Mouse (Mus musculus) G1E (cell line): ENCODE measurements around the gene Tbck. TPM values are rescaled to one million over a fixed set of nuclear protein-coding genes. Genes with fewer than 3 reads are reported as not detected.

ENCODE experiments used
- ATAC-seq: 2 replicates; pipeline ENCODE4 v1.8.0; 2016; ENCODE audit warnings: mild to moderate bottlenecking; ENCODE audit not compliant: insufficient number of reproducible peaks, poor library complexity, low FRiP score, severe bottlenecking; ENCODE audit errors: extremely low read depth
- DNase-seq: peaks from one replicate; pipeline ENCODE4 v3.0.0; 2012; ENCODE audit warnings: low spot score
- H3K27me3 ChIP-seq: 2 replicates; pipeline ENCODE4 v1.6.1; 2012; ENCODE audit warnings: mild to moderate bottlenecking, low read length, inconsistent platforms; ENCODE audit not compliant: insufficient read depth
- H3K36me3 ChIP-seq: replicated peaks from 2 replicates; pipeline ENCODE3; 2012; ENCODE audit warnings: mild to moderate bottlenecking, inconsistent platforms
- H3K4me1 ChIP-seq: 2 replicates; pipeline ENCODE4 v1.6.1; 2012; ENCODE audit warnings: low read depth, low read length, inconsistent platforms, mixed read lengths; ENCODE audit not compliant: insufficient read depth
- H3K4me3 ChIP-seq: 2 replicates; pipeline ENCODE4 v1.5.1; 2012; ENCODE audit warnings: low read depth, mild to moderate bottlenecking, inconsistent platforms, low read length, moderate library complexity, mixed read lengths
- H3K9me3 ChIP-seq: replicated peaks from 2 replicates; pipeline ENCODE4 v1.6.1; 2012; ENCODE audit warnings: inconsistent platforms
- CTCF ChIP-seq: IDR thresholded peaks from 2 replicates; pipeline ENCODE4 v1.5.1; 2012; ENCODE audit warnings: low read depth, low read length, inconsistent platforms, mixed read lengths
- GATA1 ChIP-seq: IDR thresholded peaks from 2 replicates; pipeline ENCODE4 v1.6.1; 2012; ENCODE audit warnings: borderline replicate concordance, low read length, inconsistent platforms, mixed read lengths
- GATA2 ChIP-seq: IDR thresholded peaks from 2 replicates; pipeline ENCODE4 v1.6.1; 2012; ENCODE audit warnings: low read depth, low read length, inconsistent platforms, borderline replicate concordance
- POLR2AphosphoS5 ChIP-seq: IDR thresholded peaks from 2 replicates; pipeline ENCODE4 v1.6.1; 2012; ENCODE audit warnings: low read depth, low read length, inconsistent platforms; ENCODE audit not compliant: insufficient replicate concordance
- TAL1 ChIP-seq: conservative IDR thresholded peaks from 2 replicates; pipeline ENCODE4 v1.6.1; 2012; ENCODE audit warnings: low read depth, low read length, inconsistent platforms, mixed read lengths
- polyA plus RNA-seq: library from polyadenylated mRNA; stranded (reverse); fragments of >175 nt; gene quantifications from 2 replicates; pipeline ENCODE4 v1.2.3, GENCODE M21; 2012
- total RNA-seq, 2 experiments: library from RNA; stranded (forward) in 1 of 2; stranded (reverse) in 1 of 2; fragments of 200-1000 nt in 1 of 2; fragments of >200 nt in 1 of 2; fragmentation: Nextera tagmentation in 1 of 2; gene quantifications; 2 replicates each; pipeline ENCODE4 v1.2.3; 2014 to 2017

Tbck gene
- total and polyA plus RNA-seq, 3 experiments = 3.3 to 33.2 (median 22.9) TPM

GRCm38 (mm10) chr3:132858849-132859248 is 174.9 kb downstream of the Tbck start:
- TF ChIP-seq GATA1 = no peak
- no peak for ATAC-seq
- Histone ChIP-seq H3K4me3 (no peak overlapping the region), H3K9me3 (no peaks in the 10 kb centered on the region), H3K27me3 (peaks cover 33% of the 10 kb centered on the region; the same call in 1 of the 2 replicates), H3K36me3 (no peaks in the 10 kb centered on the region), H3K4me1 (0 out of 2 replicates have a peak, but pooled peaks cover 3% of the 10 kb centered on the region)
- DNase-seq = no peak

- TF ChIP-seq GATA2 (no peak), GATA1 (no peak), CTCF (no peak), TAL1 (no peak), POLR2AphosphoS5 (no peak)
- no peak overlapping the region for H3K4me3 ChIP-seq
- 0 out of 2 replicates have a peak, but pooled peaks cover 3% of the 10 kb centered on the region for H3K4me1 ChIP-seq
- ATAC-seq = no peak
- H3K36me3 ChIP-seq = no peaks in the 10 kb centered on the region
- no peaks in the 10 kb centered on the region for H3K9me3 ChIP-seq
- no peak for DNase-seq
- peaks cover 30% of the 10 kb centered on the region; the same call in 1 of the 2 replicates for H3K27me3 ChIP-seq
These were observed 175.6 kb downstream of the Tbck start for GRCm38 (mm10) chr3:132859573-132859972.

GRCm38 (mm10) chr3:132860796-132861195 is 176.9 kb downstream of the Tbck start:
- no peak for DNase-seq
- no peak for TF ChIP-seq POLR2AphosphoS5
- no peak for TF ChIP-seq GATA2
- ATAC-seq = no peak

GRCm38 (mm10) chr3:132863843-132864242 is 179.9 kb downstream of the Tbck start:
- H3K4me3 ChIP-seq = no peak overlapping the region
- H3K36me3 ChIP-seq = no peaks in the 10 kb centered on the region
- no peaks in the 10 kb centered on the region for H3K9me3 ChIP-seq
- H3K4me1 ChIP-seq = no peaks in the 10 kb centered on the region
- H3K27me3 ChIP-seq = peaks cover 32% of the 10 kb centered on the region
- ATAC-seq (no peak), DNase-seq (no peak)
- TF ChIP-seq POLR2AphosphoS5 (no peak), GATA2 (no peak), CTCF (no peak), TAL1 (no peak), GATA1 (no peak)

More at GRCm38 (mm10) chr3:132860796-132861195, 176.9 kb downstream of the Tbck start:
- no peaks in the 10 kb centered on the region for H3K9me3 ChIP-seq
- no peaks in the 10 kb centered on the region for H3K36me3 ChIP-seq
- H3K27me3 ChIP-seq = peaks cover 28% of the 10 kb centered on the region; the same call in 1 of the 2 replicates
- no peak overlapping the region for H3K4me3 ChIP-seq
- H3K4me1 ChIP-seq = no peaks in the 10 kb centered on the region

- TF ChIP-seq GATA1 = no peak
- no peak for TF ChIP-seq GATA2
- no peak for TF ChIP-seq POLR2AphosphoS5
- no peak for TF ChIP-seq CTCF
- TF ChIP-seq TAL1 = no peak
- Histone ChIP-seq H3K9me3 (no peaks in the 10 kb centered on the region), H3K27me3 (peaks cover 32% of the 10 kb centered on the region), H3K4me1 (no peaks in the 10 kb centered on the region), H3K36me3 (no peaks in the 10 kb centered on the region), H3K4me3 (no peak overlapping the region)
- DNase-seq = no peak
- ATAC-seq = no peak
These were observed 180.5 kb downstream of the Tbck start for GRCm38 (mm10) chr3:132864329-132864919.

DNA sequence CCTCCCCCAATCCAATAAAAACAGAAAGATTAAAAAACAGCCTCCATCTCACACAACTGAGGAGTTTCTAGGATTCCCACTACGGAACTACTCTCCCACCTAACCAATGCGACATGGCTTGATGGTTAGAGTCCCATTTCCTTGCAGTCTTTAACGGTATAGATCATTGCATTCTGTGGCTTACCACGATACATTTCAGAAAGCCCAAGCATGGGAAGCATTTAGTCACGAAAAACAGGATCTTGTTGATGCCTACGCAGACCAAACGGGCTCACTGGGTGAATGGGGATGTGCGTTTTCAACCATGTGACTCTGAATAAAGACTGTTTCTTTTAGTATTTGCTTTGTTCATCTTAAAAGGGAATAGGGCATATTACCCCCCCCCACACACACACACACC is 181.0 kb downstream of the Tbck start:
- H3K4me3 ChIP-seq = no peak overlapping the region
- no peak for DNase-seq
- no peak for ATAC-seq

More for the DNA sequence above, 181.0 kb downstream of the Tbck start:
- no peaks in the 10 kb centered on the region for H3K9me3 ChIP-seq
- no peaks in the 10 kb centered on the region for H3K36me3 ChIP-seq
- H3K4me1 ChIP-seq = no peaks in the 10 kb centered on the region
- peaks cover 31% of the 10 kb centered on the region for H3K27me3 ChIP-seq
- TF ChIP-seq POLR2AphosphoS5 (no peak), CTCF (no peak), GATA2 (no peak), TAL1 (no peak)
